Mouse (Mus musculus) brain, embryonic 18.5 days (tissue): ENCODE measurements around the gene Apoa1.

ENCODE experiments used
- DNase-seq: peaks from one replicate; pipeline ENCODE4 v3.0.0-alpha.2; 2012; ENCODE audit warnings: low read depth, low spot score

Gene Apoa1

DNA sequence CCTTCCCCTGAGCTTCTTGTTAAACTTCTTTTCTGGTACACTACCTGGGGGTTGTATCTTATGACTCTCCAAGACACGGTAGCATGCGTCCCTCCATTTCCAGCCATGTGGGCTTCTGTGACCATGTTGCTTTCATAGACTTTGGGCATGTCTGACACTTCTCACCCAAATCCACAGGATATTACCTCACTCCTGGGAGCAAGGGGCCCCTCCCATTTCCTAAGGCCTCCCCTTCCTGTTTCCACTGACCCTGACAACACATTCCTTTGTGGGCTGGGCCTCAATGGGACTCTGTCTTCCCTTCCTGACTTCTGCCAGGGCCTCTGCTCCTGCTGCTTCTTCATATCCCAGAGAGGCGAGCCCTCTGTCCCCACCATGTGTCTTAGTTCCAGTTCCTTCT is 29.2 kb downstream of the Apoa1 start:
- no peak for DNase-seq

DNA sequence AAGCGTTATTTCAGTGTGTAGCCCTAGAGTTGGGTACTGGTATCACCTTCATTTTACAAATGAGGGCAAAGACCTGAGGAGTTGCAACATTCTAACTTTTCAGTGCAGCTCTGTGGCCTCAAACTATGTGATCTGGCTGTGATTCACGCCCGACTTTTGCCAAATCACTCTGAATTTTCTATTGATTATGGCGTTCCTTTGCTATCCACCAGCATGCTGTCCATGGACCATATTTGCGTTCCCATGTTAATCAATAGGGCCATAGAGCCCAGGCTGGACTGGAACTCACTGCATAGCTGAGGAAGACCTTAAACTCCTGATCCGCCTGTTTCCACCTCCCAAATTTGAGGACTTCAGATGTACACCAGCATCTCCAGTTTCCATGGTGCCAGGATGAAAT is 30.7 kb downstream of the Apoa1 start:
- DNase-seq, result no peak

DNA sequence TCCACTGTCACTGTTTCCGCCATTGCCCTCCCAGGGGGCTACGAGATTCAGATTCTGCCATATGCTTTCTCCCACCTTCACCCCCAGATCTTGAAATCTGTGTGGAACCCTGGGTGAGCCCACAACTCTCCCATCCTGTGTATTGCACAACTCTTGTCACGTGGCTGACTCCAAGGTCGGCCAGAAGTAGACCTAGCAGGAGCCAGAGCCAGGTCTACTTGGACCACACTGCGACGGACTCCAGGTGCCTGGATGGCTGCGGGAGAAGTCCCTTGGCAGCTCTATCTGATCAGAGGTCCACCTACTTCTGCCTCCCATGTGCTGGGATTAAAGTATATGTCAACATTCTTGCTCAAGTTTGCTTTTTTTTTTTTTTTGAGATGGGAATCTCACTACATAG is 32.8 kb downstream of the Apoa1 start:
- DNase-seq, result no peak

DNA sequence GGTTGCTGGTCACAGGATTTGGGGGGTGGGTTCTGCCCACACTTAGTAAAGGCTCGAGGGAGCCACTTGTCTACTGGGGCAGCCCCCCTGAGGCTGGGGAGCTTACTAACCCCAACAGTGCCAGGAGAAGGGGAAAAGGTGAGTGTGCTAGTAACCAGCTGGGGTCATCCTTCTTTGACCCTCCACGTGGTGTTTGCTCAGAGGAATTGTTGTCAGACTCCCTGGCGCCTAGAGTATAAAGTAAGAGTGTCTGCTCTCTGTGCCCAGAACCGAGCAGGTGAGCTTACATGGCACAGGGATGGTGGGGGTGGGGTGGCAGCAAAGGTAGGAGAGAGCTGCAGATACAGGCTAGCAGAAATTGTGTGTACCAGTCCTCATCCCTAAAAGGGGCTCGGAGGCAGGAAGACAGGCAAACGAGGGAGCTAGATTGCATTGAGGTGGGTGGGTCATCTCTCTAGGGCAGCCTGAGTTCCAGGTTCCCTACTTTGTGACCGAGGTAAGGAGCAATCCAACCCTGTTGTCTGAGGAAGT is 40.0 kb downstream of the Apoa1 start, which contains the start of gene Apoa5:
Gene Apoa5 (plus strand): TSS at position 291 of the 531 bp plus-strand sequence.
- no peak for DNase-seq

DNA sequence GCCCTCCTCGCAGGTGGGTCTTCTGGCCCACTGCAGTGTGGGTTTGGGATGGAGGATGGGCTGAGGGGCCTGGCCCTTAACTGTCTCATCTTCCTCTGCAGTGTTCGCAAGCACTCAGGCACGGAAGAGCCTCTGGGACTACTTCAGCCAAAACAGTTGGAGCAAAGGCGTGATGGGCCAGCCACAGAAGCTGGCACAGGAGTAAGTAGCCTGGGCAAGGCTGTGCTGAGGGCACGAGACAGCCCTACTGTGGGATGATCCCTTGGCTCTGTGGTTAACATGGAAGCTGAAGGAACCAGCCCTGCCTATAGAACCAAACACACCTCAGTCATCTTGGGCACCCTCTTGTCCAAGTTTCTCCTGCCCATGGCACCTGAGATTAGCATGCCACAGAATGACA is 40.7 kb downstream of the Apoa1 start:
- DNase-seq, result no peak

DNA sequence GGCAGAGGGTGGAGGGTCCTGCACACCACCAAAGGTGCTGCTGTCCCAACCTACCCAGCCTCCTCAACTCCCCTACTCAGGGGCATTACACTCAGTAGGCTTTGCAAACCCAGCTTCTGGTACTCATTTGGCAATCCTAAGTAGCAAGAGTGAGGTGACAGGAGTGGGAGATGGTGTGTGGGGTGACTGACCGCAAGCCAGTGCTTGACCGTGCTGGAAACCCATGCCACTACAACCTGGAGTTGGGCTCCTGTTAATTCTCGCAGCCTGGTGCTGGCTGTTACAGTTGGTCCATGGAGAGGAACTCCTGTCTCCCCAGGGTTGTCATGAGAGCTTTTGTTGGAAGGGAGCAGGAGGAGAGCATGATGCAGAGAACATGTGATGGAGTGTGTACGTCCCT is 42.4 kb downstream of the Apoa1 start:
- DNase-seq, result no peak

DNA sequence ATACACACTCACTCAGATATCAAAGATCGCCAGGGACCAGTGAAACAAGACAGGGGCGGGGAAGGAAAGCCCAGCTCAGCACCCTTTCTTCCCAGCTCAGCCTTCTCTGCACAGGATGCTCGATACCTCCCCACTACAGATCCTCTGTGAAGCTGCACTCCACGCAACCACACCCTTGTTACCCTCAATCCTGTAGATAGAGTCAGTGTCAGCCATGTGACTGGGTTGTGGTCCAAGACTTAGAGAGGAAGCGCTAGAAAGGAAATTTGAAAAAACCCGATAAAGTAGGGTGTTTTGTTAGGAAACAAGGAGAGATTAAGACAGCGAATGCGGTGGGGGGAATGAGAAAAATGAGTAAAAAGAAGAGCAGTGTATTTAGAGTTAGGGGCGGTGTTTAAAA is 43.7 kb downstream of the Apoa1 start:
- DNase-seq, result no peak

DNA sequence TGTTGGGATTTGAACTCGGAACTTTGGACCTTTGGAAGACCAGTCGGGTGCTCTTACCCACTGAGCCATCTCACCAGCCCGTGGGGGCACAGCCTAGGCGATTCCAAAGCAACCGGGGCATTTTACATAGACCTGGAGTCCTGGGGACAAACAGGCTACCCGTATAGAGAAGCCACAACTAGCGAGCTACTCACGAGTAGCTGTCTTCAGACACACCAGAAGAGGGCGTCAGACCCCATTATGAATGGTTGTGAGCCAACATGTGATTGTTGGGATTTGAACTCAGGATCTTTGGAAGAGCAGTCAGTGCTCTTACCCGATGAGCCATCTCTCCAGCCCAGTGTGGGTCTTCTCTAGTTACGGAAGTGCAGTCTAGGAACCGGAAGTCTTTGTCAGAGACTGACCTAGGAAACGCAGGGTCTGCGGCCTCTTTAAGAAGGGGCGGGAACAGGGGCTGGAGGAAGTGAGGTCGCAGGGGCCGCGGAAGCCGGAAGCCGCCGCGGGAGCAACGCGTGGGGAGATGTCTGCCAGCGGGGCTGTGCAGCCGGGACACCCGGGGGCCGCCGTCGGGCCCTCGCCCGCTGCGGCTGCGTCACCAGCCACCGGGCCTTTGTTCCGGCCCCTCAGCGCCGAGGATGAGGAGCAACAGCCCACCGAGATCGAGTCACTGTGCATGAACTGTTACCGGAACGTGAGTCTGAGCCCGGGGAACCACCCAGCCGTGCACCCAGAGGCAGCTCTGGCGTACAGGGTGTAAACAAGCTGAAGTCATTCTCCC is 44.5 kb downstream of the Apoa1 start, which contains the start of gene Zpr1:
Gene Zpr1 (plus strand): TSS at position 388 of the 778 bp plus-strand sequence.
- peak; percentile 90 for DNase-seq

DNA sequence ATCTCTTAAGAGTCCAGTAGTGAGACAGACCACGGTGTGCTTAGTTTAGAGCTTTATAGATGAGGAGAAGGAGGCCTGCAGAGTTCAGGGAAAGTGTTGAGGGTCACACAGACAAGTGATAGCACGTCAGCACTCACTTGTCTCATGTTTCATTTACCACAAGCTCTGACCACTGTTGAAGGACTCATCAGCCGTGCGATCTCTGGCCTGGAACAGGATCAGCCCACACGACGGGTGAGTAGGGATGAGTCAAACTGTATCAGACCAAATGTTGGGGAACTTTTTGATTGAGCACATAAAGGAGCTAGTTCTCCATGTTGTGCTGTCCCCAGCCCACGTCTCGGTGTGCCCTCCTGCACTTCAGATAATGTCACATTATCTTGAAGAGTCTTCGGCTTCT is 46.1 kb downstream of the Apoa1 start:
- DNase-seq, result no peak
